In the genomic region with DNA sequence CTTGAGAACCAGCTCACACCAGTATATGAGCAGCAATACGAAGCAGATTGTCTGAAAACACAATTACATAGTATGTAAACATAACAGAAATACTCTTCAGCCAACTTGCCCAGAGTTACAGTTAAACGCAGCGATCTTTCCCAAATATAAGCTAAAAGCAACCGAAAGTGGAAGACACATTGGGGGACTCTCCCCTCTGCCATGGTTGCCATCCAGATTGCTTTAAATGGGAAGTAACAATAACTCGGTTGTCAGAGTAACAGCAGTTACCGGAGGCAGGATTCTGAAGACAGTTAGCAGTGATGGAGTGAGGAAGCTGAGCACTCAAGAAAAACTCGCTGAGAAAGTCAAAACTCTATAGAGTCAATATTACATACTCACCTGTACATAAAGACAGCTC, we compare ENCODE assay signal across 16 mouse cellular contexts.
"Had no signal": no experiment of that assay in that cellular context is flagged by ENCODE, and none has a peak within 500 bp of the region (broad histone marks: within the 10 kb centered on the region; RNA-seq: fewer than 3 reads in every experiment).

No protein-coding gene starts in this region.

- H3K4me2 ChIP-seq: lung, embryonic 15.5 days; midbrain, embryonic 11.5 days; midbrain, embryonic 13.5 days; midbrain, embryonic 15.5 days; neural tube, embryonic 12.5 days had no signal

- H3K4me1 ChIP-seq: lung, embryonic 15.5 days had no signal

- H3K9ac ChIP-seq: liver, postnatal 0 days; lung, embryonic 15.5 days; midbrain, embryonic 13.5 days; midbrain, embryonic 15.5 days; neural tube, embryonic 12.5 days had no signal

- H3K27ac ChIP-seq: lung, embryonic 15.5 days; macrophage; midbrain, embryonic 13.5 days; midbrain, embryonic 15.5 days; neural tube, embryonic 12.5 days had no signal

- H3K27me3 ChIP-seq: lung, embryonic 15.5 days; midbrain, embryonic 13.5 days; midbrain, embryonic 15.5 days; neural tube, embryonic 12.5 days had no signal

- DNase-seq: liver, postnatal 0 days; lung, adult 2 months; lung, postnatal 14 days; lung, postnatal 36 days; right cerebral cortex, postnatal 14 days; thymus, adult 18-20 months; thymus, postnatal 14 days; thymus, postnatal 36 days had no signal

- ATAC-seq: liver, postnatal 0 days; lung, postnatal 0 days; midbrain, embryonic 13.5 days; midbrain, embryonic 15.5 days had no signal

- H3K9me3 ChIP-seq: lung, embryonic 15.5 days; megakaryocyte, embryonic 14.5 days; midbrain, embryonic 13.5 days; midbrain, embryonic 15.5 days; neural tube, embryonic 12.5 days had no signal

- H3K4me3 ChIP-seq: lung, embryonic 15.5 days; megakaryocyte, embryonic 14.5 days; midbrain, embryonic 13.5 days; midbrain, embryonic 15.5 days; neural tube, embryonic 12.5 days had no signal

- H3K36me3 ChIP-seq: lung, embryonic 15.5 days; midbrain, embryonic 13.5 days; midbrain, embryonic 15.5 days; neural tube, embryonic 12.5 days had no signal
